Mouse (Mus musculus) cerebellum, adult 9-10 months (tissue): ENCODE measurements around the gene Snapc3.
"Not testable (repeated sequence)": the region's sequence is repeated elsewhere in the genome, so short reads cannot be mapped to it uniquely, and the experiment has no call there.

ENCODE experiments used
- DNase-seq: peaks from one replicate; pipeline ENCODE4 v3.0.0; 2022

Snapc3 gene

DNA sequence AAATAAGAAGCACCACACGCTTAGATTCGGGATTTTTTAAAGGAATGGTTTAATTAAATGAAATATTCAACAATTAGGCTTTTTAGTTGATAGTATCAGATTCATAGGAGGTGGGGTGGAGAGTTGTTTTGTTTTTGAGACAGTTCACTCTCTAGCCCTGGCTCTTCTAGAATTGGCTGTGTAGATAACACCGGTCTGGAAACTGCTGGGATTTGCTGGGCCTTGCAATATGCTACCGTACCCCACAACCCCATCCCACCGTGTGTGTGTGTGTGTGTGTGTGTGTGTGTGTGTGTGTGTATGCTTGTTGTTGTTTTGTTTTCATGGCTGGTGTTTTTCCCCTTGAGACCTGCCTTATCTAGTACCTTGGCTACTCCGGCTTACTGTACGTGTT lies 83.5 kb downstream of the Snapc3 start:
- no peak for DNase-seq

GRCm38 (mm10) chr4:83509600-83509999 lies 92.1 kb downstream of the Snapc3 start:
- no peak for DNase-seq

GRCm38 (mm10) chr4:83511083-83511482 lies 93.6 kb downstream of the Snapc3 start:
- DNase-seq: no peak

- no peak for DNase-seq
Measured at GRCm38 (mm10) chr4:83512217-83512616, 94.7 kb downstream of the Snapc3 start.

- DNase-seq: no peak
Measured at GRCm38 (mm10) chr4:83512644-83513043, 95.1 kb downstream of the Snapc3 start.

DNA sequence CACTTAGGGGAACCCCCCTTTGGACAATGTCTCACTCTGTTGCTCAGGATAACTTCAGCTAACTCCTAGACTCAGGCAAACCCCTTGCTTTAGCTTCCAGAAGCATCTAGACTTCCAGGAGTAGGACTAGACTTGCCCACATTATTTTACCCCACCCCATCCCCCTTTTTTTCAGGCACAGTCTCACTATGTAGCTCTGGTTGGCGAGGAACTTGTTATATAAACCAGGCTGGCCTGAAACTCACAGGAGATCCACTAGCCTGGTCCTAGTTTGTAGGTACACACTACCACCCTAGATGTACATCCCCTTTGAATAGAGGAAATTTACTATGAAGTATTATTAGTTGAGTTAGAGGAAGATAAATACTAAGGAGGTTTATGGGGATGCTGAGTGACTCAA lies 96.7 kb downstream of the Snapc3 start:
- DNase-seq: no peak

- no peak for DNase-seq
Measured at GRCm38 (mm10) chr4:83514976-83515669, 97.6 kb downstream of the Snapc3 start.

- DNase-seq: not testable (repeated sequence)
Measured at GRCm38 (mm10) chr4:83516144-83516543, 98.6 kb downstream of the Snapc3 start.
